Mouse (Mus musculus): Measurements from ENCODE around the gene Col4a6. TPM values are rescaled to one million over a fixed set of nuclear protein-coding genes. Genes with fewer than 3 reads are reported as not detected.

Col4a6 gene
- polyA plus RNA-seq, 1 experiment from 2014 or later = 1.2 TPM

Other genes starting within 250 kb of the Col4a6 start
- 8.5 TPM in 2 replicates for gene Col4a5, start 1.3 kb upstream of the Col4a6 start, polyA plus RNA-seq (2016; fragmentation: Nextera tagmentation; extraction: Ambion mirVana)